Mouse (Mus musculus) urinary bladder, postnatal 36 days (tissue): ENCODE results near the gene Lrrfip2.

ENCODE experiments used
- DNase-seq, 2 experiments: peaks; one replicate each; pipeline ENCODE4 v3.0.0; 2022; ENCODE audit warnings: low spot score in 2 of 2, mixed read lengths in 1 of 2

Gene Lrrfip2

DNA sequence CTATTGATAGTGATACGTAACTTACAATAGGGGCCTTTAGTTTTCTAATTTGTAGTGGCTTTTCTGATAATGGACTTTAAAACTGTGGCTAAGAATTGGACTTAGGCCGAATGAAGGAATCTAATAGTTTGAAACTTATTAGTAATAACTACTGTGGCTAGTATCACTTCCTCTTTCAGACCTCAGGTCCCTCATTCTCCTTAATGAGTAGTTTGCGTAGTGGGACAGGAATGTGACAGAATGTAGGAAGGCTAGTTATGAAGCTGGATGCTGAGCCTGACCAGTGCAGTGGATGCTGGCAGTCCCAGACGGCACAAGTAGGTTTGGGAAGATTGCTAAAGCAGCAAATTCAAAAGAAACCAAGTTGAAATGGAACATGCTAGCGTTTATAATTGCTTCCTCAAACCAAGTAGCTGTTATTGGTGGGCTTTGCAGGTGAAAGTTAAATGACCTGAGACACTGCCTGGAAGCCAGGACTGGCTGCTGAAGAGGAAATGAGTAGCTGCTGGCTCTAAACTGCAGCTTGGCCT lies 103.2 kb downstream of the Lrrfip2 start:
- DNase-seq, result no peak

- DNase-seq, result no peak
Measured at GRCm38 (mm10) chr9:111221580-111221979, 104.2 kb downstream of the Lrrfip2 start.

DNA sequence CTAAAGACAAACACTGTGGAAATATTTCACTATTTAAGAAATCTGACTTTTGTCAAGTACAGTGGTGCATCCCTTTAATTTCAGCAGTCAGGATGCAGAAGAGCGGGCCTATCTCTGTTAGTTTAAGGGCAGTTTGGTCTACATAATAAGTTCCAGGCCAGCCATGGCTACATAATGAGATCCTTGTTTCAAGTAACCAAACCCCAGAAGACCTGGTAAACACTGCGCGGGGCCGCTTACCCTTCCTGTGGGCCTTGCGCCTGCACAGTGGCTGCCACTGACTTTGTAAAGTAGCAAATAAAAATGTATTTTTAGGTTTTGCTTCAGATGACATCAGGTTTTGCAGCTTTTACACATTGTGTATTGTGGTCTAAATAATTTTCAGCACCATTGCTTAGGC lies 106.0 kb downstream of the Lrrfip2 start:
- DNase-seq, result no peak

GRCm38 (mm10) chr9:111228446-111228845 lies 111.1 kb downstream of the Lrrfip2 start:
- no peak for DNase-seq

DNA sequence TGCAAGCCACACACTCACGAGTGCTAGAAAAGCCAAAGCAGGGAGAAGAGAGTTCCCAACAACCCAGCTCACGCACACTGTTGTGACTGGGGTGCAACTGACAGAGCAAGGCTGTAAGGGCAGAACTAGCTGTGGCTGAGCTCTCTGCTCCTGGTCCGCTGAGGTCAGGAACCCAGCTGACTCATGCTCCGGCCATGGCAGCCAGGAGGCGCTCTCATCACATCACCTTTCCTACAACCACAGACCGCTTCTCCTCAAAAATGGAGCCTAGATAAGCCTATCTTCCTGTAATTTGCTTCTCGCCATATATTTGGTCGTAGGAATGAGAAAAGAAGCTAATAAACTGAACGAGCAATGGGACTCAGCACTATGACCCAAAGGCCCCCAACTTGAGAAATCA lies 117.3 kb downstream of the Lrrfip2 start:
- no peak for DNase-seq

GRCm38 (mm10) chr9:111237726-111238125 lies 120.3 kb downstream of the Lrrfip2 start:
- no peak for DNase-seq

- no peak for DNase-seq
Measured at GRCm38 (mm10) chr9:111239821-111240220, 122.4 kb downstream of the Lrrfip2 start.

DNA sequence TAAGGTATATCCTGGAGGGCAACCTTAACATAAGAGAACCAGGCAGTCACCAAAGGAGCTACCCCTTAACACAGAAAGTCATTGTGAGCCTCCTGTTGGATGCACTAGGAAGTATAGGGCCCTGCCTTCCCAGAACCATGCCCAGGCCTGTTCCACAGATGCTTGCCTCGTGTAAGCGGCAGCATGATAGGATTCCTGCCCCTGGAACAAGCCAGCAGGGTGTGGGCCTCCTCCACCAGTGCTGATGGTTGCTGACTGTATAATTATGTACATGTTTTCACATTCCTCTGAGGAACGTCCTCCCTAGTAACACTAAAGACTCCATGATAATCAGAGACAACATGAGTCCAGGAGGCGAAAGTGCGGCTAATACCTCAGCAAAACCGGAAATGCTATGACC lies 126.0 kb downstream of the Lrrfip2 start:
- DNase-seq, result no peak

GRCm38 (mm10) chr9:111245546-111245945 lies 128.2 kb downstream of the Lrrfip2 start:
- no peak for DNase-seq

DNA sequence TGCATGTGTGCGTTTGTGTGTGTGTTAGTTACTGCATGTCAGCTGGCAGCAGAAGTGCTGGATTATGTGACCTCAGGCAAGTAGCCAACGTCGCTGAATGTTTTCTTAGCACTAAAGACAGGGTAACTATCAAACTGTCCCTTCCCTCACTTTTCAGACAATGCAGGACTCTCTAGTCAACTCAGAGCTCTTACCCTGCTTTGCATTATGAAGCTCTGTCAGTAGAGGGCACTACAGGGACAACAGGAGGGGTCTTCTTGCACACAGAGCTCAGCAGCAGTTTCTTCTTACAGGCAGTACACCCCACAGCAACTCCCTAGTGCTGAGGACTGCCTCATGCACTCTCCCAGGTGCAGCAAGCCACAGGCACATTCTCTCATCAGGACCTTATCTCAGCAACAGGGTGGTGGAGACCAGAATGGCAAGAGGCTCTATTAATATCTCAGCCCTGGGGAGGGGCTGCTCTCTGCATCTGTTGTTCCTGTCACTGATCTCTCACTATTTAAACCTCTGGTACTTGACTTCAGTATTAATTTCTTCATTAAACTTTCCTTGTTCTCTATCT lies 130.4 kb downstream of the Lrrfip2 start:
- DNase-seq, result no peak

DNA sequence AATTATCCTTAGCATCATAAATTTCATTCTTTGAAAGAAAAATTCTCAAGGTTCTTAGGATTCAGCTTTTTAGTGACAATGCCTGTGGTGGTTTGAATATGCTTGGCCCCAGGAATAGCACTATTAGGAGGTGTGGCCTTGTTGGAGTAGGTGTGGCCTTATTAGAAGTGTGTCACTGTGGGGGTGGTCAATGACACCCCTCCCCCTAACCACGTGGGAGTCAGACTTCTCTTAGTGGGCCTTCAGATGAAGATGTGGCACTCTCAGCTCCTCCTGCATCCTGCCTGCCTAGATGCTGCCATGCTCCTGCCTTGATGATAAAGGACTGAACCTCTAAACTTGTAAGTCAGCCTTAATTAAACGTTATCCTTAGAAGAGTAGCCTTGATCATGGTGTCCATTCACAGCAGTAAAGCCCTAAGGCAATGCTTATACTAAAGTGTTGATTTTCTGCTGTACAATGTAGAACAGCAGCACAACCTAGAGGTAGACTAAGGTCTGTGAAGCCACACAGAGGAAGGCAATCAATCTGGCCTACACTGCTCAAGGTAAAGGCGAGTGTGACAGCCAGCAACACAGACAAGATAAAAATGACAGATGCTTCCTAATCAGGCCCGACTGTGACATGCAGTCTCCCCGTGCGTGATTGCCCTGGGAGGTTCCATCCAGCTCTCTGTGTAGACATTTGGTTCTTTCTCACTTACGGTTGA lies 134.9 kb downstream of the Lrrfip2 start:
- no peak for DNase-seq

DNA sequence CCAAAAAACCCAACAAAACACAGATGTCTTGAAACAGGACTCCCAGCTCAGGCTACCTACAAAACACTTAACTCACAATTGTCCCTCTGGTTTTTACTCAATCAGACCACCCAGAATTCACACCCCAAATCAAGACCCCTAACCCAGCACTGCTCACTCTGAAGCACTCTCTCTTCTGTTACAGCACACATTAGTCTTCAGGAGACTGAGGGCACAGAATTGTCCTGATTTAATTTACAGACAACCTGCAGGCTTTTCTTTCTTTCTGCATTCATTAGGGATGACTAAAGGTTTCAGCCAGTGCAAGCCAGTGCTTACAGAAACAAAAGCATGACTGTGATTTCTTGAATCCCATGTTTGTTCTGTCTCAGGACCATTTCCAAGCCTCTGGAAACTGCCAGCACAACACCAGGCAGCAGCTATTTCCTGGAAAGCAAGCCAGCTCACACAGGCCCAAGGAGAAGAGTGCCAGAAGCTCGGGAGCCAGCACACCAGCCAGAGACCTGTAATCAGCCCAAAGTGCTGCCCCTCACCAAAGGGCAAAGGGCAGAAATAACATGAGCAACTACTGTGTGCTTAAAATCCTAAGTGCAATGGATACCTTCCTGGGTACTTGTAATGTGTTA lies 143.1 kb downstream of the Lrrfip2 start:
- DNase-seq, result peak; percentile 28 to 36

- DNase-seq, result no peak
Measured at GRCm38 (mm10) chr9:111261356-111261755, 144.0 kb downstream of the Lrrfip2 start.

DNA sequence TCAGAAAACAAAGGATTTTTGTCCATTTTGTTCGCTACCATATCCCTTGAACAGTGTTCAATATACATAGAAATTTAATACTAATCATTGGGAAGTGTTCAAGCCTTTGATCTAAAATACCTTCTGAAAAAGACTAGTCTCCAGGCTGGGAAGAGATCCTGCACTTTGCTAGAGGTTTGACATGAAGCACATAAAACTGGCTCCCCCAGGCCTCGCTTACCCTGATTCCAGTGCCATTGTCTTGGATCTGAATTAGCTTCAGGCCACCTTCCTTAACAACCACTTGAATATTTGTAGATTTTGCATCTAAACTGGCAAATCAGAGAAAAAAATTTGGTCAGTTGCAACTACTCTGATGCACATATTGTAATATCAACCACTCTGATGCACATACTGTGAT lies 150.6 kb downstream of the Lrrfip2 start:
- no peak for DNase-seq

GRCm38 (mm10) chr9:111270606-111271005 lies 153.2 kb downstream of the Lrrfip2 start:
- DNase-seq, result no peak

GRCm38 (mm10) chr9:111271056-111271433 lies 153.7 kb downstream of the Lrrfip2 start:
- no peak for DNase-seq

DNA sequence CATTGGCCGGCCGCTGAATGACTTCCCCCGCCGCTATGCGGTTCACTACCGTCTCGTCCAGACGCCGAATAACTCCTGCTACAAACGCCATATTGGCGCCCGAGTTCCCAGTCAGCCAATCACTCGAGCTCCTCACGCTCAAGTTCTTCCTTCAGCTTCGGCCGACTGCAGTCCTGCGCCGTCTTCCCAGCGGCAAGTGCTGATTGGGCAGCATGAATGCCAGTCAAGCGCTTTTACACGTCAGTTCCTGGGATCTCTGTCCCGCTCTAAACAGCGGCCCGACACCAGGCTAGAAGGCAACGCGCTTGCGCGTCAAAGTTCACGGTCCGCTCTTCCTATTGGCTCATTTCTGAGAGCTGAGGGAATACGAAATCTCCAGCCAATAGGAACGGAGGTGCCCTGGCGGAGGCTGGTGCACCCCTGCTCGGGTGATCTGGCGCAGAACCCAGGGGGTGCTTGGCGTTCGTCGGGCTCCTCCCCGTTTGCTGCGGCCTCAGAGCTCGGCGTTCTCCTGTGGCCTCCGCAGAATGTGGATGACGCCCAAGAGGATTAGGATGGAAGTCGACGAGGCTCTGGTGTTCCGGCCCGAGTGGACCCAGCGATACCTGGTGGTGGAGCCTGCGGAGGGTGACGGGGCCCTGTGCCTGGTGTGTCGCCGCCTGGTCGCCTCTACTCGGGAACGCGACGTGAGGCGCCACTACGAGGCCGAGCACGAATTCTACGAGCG lies 154.2 kb downstream of the Lrrfip2 start, which contains the start of the genes Mlh1 and Epm2aip1:
Gene Mlh1 (minus strand): TSS at position 358 of the 727 bp plus-strand sequence.
Gene Epm2aip1 (plus strand): TSS at position 496 of the 727 bp plus-strand sequence.
- peak; percentile 97 to 99 for DNase-seq

DNA sequence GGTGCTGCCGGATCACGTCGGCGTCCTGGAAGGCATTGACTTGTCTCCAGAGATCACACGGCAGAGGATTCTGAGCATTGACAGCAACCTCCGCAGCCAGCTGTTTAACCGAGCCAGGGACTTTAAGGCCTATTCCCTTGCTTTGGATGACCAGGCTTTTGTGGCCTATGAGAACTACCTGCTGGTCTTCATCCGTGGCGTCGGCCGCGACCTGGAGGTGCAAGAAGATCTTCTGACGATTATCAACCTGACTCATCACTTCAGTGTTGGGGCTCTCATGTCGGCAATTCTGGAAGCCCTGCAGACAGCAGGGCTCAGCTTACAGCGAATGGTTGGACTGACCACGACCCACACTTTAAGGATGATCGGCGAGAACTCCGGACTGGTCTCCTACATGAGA lies 155.0 kb downstream of the Lrrfip2 start:
- peak; percentile 18 to 21 for DNase-seq

GRCm38 (mm10) chr9:111272996-111273785 lies 155.8 kb downstream of the Lrrfip2 start:
- no peak for DNase-seq

DNA sequence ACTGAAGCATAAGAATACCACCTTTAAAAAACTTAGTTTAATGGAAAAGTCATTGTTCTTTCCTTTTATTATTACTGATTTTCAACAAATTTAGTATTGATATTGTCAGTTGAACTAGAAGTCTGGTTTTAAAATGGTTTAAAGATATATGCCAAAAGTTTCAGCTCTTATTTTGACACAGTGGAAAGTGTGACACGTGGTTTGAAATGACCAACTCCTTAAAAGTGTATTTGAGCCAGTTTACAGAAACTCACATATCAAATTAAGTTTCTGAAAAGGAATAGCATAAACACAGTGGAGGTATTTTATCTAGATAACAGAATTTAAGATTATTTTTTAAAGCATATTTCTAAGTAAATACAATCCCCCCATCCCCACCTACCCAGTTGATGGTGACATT lies 156.6 kb downstream of the Lrrfip2 start:
- no peak for DNase-seq

GRCm38 (mm10) chr9:111275156-111275555 lies 157.8 kb downstream of the Lrrfip2 start:
- DNase-seq, result no peak
